Mouse (Mus musculus): ENCODE data around the gene Pank4.

Pank4 gene

DNA sequence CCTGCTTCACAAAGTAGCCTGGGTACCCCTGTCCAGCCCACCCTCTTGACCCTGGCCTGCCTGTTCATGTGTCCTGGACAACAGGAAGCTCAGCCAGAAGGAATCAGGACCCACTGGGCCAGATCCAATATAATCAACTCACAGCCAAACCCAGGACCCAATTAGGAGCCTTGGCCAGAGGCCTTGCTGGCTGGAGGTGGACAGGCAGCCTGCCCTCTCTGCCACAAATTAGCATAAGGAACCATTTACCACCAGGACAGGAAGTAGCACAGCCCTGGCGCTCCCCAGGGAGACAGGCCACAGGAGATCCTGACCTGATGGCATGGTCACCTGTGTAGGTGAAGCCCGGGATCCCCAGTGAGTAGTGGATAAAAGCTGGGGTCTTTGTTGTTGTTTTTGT, 48.2 kb downstream of the Pank4 start:
- CTCF ChIA-PET, result no interaction called here

DNA sequence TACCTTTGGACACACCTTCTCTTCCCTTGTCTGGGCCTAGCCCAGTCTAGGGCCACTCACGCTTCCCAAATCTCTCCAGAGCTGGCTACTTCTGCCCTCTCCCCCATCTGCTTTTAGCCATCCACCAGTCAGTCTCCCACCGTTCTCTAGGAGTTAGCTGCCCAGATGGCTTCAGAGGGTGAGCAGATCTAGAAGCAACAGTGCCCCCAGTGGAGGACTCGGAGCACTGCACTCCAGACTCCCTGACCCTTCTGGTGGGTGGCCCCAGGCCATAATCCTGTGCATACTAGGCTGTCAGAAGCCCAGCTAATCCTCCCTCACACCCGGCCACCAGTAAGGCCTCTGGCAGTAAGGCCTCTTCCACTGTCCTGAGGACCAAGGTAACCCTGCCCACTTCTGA, 48.9 kb downstream of the Pank4 start:
- CTCF ChIA-PET, result no interaction called here

DNA sequence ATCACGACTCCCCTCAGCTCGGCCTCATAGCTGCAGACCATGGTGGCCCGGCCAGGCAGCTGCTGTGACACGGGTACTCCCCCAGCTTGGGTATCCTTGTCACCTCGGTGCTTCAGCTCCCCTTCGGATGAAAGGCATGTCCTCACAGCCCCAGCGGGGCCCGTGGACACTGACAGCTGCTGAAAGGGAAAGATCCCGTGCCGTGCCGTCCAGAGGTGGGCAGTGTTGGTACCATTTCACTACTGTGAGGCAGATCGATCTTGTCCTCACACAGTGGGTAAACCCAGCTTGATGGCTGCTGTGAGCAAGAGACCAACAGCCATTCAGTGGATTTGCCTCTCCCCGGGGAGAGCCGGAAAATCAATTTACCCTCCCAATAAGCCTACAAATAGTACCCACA, 50.3 kb downstream of the Pank4 start:
- CTCF ChIA-PET, result no interaction called here

DNA sequence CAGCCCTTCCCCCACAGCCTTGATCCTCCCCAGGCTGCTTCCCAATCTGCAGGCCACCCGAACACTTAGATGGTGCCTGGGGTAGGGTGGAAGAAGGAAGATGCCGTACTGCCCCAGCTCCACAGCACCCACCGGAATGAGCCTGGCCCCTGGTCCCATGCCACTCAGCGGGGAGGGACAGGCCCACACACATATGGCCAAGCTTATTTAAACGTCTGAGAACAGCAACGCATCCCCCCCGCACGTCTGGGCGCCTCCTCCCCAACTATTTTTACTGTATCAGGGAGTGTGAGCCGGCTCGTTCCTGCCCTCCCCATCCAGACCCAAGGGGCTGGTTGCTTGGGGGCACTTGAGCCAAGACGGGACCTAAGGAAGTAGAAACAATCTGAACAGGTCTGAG, 50.9 kb downstream of the Pank4 start:
- CTCF ChIA-PET, result no interaction called here

DNA sequence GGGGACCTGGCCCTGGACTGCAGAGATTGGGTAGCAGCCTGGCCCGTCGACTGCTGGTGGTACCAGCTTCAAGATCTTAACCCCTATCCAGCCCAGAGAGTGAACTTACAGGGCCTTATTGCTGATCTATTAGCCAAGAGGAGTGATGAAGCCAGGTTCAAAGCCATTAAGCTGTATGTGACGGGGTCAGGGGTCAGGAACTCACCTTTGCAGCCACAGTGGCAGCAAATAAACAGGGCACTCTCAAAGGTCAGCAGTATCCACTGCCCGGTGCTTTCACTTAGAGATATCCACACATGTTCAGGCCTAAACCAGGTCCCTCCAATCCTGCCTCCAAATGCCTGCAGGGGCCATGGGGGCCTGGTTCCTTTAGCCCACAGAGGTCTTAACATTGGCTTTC, 51.6 kb downstream of the Pank4 start:
- CTCF ChIA-PET, result no interaction called here

GRCm38 (mm10) chr4:155016807-155017206, 52.9 kb downstream of the Pank4 start:
- CTCF ChIA-PET, result no interaction called here

DNA sequence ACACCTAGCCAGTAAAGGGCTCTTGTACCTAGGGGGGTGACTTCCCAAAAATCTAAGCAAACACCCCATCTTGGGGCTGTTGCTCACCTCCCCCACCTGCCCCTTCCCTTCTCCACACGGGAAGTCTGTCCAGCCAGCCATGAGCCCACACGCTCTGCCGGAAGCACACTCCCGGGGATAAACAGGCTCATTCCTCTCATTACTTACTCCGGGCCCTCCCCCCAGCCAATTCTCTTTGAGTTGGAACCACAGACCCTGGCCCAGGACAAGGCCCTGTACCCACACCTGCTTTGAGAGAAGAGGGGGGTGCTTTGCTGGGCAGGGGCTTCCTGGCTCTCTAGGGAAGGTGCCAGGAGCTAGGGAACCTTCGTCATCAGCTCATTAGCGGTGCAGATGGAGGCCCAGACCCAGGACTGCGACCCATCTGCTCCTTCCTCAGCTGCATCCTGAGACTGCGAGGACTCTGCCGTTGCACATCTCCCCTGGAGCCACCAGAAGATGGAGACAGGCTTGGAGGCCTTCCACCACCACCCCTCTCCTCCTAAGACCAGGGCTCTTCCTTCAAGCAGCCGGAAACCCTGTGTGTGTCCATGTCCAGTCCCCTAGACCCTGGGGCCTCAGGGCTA, 53.4 kb downstream of the Pank4 start:
- CTCF ChIA-PET, result no interaction called here

DNA sequence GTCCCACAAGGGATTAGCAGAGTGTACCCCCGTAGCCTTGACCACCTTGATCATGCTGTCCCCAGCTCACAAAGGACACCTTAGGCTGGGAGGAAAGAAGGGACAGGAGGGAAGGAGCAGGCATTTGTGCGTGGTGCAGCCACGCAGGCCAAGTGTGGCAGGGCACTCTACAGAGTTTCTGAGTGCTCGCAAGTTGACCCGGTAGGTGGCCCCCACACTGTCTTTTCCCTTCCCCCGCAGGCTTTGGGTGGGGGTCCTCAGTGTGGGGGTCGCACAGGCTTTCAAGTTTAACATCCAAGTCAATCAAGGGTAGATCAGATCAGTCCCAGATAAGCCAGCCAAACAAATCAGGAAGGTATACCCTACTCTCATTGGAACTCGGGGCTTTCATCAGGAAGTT, 54.1 kb downstream of the Pank4 start:
- CTCF ChIA-PET, result no interaction called here

- CTCF ChIA-PET, result interaction anchor here (0.6 kb wide), 1 partner anchor 464 kb away, joined by 3 read pairs; no protein-coding TSS in a partner anchor
Observed at GRCm38 (mm10) chr4:155018601-155019335, 54.8 kb downstream of the Pank4 start.

DNA sequence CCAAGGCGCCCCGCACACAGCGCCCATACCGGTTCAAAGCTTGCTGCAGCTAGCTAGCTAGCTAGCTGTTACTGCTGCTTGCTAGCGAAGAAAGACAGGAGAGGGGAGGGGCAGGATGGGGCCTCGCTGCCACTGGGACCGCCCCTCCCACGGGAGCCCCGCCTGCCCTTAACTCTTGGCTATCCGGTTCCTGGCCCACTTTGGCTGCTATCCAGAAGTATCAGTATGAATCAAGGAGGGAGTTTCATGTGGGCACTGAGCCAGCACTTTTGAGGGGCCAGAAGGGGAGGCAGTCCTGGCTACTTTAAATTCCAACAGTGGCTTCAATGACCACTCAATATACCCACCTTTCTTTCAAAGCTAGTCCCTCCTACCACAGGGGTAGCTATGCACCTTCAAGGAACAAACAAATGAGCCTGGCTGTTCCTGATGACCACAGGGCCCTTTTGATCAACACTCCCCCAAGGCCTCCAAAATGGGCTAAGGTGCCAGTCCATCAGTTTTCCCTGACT, 55.5 kb downstream of the Pank4 start:
- CTCF ChIA-PET, result interaction anchor here (0.6 kb wide), 1 partner anchor 463 kb away, joined by 3 read pairs; no protein-coding TSS in a partner anchor

GRCm38 (mm10) chr4:155020141-155020540, 56.2 kb downstream of the Pank4 start:
- CTCF ChIA-PET, result no interaction called here

DNA sequence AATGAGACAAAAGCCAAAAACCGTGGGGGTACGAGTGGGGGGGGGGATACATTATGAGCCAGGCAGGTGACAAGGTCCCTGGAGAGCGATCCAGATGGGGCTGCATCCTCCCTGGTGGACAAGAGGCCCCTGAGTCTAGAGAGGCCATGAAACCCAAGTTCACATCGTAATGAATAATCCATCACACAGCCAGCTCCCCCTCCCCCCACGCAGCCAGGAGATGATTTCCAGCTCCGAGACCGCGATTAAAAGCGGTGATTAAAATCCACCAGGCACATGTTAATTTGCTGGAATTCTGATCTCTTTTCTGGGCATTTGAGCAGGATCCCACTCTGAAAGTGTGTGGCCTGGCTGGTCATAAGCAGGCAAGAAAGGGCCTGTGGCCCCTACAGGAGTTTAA, 56.9 kb downstream of the Pank4 start:
- CTCF ChIA-PET, result no interaction called here

DNA sequence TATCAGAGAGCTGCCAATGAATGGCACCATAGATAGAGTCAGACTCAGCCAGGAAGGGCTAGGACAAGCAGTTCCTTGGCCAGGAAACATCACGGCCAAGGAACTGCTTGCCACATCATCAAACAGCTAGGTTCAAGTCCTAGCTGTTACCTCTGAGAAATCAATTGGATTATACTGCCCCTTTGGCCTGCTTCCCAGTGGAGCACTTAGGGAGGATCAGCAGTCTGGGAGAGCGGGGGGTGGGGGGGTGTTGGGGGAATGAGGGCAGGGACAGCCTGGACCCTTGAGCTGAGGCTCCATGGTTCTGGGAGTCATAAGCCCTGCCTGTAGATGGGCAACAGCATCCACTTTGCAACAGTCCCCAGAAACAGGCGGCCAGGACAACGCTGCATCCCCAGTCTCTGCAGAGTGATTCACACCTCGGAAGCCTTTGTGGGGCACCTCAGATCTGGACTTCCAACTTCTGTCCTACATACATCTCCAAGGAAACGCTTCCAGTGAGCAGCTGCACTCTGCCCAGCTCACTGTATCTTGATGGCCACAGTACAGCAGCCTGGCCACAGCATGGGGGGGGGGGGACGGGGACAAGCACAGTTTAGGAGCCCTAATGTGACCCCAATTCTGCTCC, 58.4 kb downstream of the Pank4 start:
- CTCF ChIA-PET, result no interaction called here

DNA sequence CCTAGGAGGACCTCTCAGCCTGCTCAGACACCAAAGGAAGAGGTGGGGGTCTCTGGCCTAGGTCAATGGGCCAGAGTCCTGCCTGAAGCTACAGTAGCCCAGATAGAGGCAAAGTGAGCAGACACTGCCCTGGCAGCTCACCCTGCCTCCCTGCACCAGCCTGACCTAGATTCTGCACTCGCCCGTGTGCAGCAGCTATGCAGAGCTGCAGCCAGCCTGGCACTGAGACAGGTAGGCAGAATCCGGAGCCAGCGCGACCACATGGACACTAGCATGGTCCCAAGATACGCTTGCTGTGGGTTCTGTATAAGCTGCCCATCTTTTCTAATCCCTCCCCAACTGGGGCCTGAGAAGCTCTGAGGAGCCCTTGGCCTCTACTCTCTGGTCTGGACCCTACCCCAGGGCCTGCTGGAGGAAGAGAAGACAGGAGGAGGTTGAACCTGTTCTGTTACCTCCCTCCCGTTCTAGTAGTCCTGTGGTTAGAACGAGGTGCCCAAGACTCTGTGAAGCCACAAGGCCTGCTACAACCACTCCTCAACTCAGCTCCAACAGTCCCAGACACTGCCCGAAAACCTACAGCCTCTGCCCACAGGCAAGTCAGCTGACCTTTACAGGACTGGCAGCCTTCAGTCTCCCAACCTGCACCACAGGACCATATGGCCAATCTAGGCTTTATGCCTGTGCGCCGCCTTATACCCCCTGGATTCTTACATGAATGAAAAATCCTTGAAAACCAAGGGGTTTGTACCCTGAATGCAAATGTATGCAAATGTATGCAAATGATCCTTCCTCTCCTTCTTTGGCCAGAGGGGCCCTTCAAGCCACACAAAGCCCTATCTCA, 60.5 kb downstream of the Pank4 start:
- CTCF ChIA-PET, result no interaction called here
